Mouse (Mus musculus) liver, adult (tissue): ENCODE measurements around the gene Cox7a2l.

ENCODE experiments used
- GATA4 ChIP-seq: IDR thresholded peaks from 2 replicates; pipeline ENCODE4 v1.6.1; 2014; ENCODE audit warnings: mild to moderate bottlenecking, low read length; ENCODE audit not compliant: insufficient replicate concordance

Gene Cox7a2l

GRCm38 (mm10) chr17:83539262-83540037, 22.3 kb upstream of the Cox7a2l start:
- no peak for TF ChIP-seq GATA4

DNA sequence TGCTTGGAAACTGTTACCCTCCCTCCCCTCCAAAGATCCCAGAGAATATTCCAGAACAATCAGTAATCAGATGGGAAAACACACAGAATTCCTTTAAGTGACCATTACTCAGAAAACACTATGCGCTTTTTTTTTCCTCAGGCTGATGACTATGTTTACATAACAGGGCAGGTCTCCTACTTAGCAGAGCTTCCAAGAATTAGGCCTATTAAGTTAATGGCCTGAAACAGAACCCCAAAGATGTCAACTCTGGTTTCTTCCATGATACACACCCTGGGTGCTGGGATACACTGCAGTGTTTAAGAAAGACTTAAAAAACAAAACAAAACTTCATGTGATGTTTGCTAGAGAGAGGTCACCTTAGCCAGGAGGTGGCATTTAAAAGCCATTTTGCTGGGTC, 21.6 kb upstream of the Cox7a2l start:
- TF ChIP-seq GATA4, result no peak

GRCm38 (mm10) chr17:83538141-83538540, 21.0 kb upstream of the Cox7a2l start:
- no peak for TF ChIP-seq GATA4

DNA sequence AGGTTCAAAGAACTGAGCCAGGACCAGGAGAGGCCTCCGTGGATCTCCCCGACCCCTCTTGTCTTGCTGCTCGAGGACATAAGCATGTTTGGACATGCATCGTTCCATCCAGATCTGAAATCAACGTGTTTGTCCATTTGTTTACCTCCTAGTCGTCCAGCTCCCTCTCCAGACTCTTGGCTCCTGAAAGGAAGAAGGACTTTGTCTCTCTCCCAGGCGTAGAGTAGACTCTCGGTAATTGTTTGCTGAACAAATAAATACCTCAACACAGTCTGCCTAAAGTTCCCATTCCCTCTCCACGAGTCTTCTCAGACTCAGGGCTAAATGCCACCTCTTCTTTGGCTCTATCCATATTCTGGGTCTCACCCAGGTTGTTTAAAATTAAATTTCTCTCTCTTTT, 16.0 kb upstream of the Cox7a2l start:
- TF ChIP-seq GATA4, result no peak

- peak; percentile 59; the same call in 1 of the 2 replicates for TF ChIP-seq GATA4
Measured at GRCm38 (mm10) chr17:83527651-83528381, 10.7 kb upstream of the Cox7a2l start.

DNA sequence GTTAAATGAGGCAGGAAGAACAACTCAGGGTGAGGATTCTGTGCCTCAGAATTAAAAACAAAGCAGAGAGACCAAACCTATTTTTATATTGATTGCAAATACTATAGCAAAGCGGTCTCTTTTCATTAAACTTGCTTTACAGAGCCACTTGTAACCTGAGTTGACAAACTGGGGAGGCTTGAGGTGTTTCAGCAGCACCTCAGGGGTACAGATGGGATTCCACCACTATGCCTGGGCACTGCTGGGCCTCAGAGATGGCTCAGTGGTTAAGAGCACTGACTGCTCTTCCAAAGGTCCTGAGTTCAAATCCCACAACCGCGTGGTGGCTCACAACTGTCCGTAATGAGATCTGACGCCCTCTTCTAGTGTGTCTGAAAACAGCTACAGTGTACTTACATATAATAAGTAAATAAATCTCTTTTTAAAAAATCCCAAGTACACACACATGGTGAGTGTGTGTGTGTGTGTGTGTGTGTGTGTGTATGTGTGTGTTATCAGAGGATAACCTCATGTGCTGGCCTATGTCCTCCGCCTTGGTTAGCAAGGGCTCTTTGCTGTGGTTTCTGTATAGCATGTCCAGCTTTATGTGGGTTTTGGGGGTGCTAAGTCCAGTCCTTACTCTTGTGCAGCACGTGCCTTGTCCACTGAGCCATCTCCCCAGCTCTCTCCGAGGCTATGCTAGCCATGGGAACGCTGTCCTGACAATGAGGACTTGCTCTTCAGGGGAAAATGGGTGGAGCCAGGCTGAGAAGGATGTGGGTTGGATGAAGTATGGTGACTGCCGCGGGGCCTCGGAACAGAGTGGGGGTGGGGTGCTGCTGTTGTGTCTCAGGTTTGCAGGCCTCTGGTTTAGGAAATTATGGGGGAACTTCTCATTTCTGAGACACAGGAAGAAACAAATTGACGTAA, 9.7 kb upstream of the Cox7a2l start:
- no peak for TF ChIP-seq GATA4

GRCm38 (mm10) chr17:83526091-83526561, 9.0 kb upstream of the Cox7a2l start:
- no peak for TF ChIP-seq GATA4

- no peak for TF ChIP-seq GATA4
Measured at GRCm38 (mm10) chr17:83525596-83525995, 8.5 kb upstream of the Cox7a2l start.

DNA sequence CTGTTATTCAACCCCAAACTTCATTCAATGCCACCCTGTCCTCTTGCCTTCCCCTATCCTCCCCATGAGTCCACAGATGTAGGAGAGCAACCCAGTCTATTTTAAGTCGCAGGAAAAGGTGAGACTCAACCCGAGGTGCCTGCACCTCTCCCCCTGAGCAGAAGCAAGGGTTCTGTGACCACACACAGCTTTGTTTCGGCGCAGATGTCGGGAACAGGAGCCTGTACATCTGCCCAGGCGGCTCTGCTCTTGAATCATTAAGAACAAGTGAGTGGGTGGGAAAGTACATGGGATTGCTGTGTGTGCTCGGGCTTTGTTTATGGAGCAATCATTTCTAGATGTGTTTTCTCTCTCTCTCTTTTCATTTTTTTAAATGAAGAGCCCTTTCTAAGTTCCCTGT, 7.6 kb upstream of the Cox7a2l start:
- no peak for TF ChIP-seq GATA4

DNA sequence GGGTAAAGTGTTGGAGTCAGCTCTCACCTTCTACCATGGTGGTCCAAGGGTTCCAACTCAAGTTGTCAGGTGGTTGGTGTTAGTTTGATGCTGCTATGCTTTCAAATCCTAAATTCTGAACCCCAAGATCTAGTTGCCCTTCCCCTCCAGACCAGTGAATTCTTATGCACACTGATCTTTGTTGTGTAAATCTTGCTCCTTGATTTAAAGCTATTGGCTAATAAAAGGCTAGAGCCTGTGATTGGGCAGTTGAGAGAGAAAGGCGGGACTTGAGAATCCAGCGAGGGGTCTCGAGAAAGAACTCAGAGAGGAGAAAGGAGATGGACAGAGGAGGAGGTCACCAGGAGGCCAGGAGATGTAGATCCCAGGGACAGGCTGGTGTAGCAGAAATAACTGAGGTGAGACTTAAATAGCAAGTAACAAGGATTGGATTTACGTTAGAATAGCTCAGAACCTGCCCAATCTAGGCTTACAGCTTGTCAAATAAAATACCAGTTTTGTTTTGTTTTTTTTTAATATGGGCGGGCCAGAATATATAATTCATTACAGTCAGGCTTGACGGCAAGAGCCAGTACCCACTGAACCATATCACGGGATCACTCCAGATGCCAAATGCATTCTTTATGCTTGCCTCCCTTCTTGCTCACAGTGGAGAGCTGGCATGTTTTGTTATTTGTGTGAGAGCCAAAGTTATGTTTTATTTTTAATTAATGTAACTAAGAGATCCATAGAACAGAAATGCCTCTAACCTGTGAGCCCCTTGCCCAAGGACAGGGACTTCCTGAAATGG, 5.7 kb upstream of the Cox7a2l start:
- TF ChIP-seq GATA4, result no peak

DNA sequence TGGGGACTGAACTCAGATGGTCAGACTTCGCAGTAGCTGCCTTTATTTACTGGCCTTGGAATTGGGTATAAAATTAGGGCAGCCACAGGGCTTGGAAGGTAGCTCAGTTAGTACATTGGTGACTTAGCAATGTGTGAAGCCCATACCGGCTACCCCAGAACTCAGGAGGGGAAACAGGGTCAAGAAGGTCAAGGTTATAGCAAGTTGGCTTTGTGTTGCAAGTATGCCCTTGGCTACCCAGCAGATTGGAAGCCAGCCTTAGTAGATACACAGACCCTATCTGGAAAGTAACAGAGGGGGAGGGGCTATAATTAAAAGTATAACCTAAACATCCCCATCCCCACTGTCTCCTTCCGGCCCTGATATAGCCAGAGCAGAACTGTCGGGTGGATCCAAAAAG, 4.8 kb upstream of the Cox7a2l start:
- no peak for TF ChIP-seq GATA4

DNA sequence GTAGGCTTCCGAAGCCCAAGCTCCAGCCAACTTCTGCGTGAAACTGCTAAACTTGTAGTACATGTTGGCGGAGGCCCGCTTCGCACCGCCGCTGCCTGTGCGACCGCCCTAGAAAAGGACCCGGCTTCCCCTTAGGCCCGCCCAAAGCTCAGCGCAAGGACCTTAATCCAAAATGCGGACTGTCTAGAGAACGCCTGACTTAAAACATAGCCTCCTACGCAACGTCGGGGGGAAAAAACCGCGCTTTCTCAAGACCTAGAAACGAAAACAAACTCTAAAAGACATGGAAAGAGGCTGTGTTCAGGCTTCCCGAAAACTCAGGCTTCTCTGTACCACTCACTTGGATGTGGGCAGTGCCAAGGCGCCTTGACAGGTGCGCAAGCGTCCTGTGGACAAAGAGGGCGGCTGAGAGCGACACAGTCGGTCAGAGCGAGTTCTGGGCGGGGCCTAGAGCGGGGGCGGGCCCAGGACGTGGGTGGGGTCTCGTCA, 2.9 kb downstream of the Cox7a2l start:
- TF ChIP-seq GATA4, result no peak

GRCm38 (mm10) chr17:83513655-83514212, 3.4 kb downstream of the Cox7a2l start:
- TF ChIP-seq GATA4, result no peak

DNA sequence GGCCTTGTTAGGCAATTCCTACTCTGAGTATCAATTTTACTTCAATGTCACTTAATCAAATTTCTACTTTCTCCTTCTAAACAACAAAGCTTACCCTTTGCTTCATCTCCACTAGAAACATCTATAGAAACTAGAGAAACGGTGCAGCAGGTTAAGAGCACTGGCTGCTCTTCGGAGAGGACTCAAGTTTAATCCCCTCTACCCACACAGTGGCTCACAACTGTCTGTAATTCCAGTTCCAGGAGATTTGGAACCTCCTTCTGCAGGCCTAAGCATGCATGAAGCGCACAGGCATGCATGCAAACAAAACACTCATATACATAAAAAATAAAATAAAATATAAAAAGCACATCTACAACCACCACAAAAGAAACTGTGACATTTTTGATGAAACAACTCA, 5.0 kb downstream of the Cox7a2l start:
- no peak for TF ChIP-seq GATA4

DNA sequence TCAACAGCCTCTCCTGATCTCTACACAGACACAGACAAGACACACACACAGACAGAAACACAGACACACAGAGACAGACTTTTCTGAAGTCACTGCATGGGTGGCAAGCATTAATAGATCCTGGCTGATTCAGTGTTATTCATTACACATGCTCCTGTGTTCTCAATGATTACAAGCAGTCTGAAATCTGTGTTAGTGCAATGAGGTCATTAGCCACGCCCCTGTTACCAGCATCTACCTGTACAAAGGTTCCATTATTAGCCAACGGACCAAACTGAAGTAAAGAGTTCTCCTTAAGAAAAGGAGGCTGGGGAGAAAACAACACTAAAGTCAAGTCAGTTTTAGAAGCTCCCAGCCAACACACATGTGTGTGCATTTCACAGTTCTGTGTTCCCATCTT, 13.4 kb downstream of the Cox7a2l start:
- no peak for TF ChIP-seq GATA4

GRCm38 (mm10) chr17:83499692-83500091, 17.4 kb downstream of the Cox7a2l start:
- TF ChIP-seq GATA4, result no peak
